Mouse (Mus musculus) adrenal gland, adult 18-20 months (tissue): Measurements from ENCODE around the gene 5730455P16Rik. TPM values are rescaled to one million over a fixed set of nuclear protein-coding genes. Genes with fewer than 3 reads are reported as not detected.
A peak's percentile ranks its signal among the peaks of the same experiment; 100 is the strongest.
"Not testable (repeated sequence)": the region's sequence is repeated elsewhere in the genome, so short reads cannot be mapped to it uniquely, and the experiment has no call there.

Source experiments
- DNase-seq, 2 experiments: peaks; one replicate each; pipeline ENCODE4 v3.0.0; 2021 to 2022; ENCODE audit warnings: low spot score in 2 of 2
- total RNA-seq, 2 experiments: library from RNA; stranded (reverse); gene quantifications; 1 replicate in 1 of 2; 2 replicates in 1 of 2; pipeline ENCODE4 v1.2.3; 2021

Gene 5730455P16Rik
- total RNA-seq, 2 experiments from 2014 or later, result 13.6 to 15.9 TPM

- DNase-seq, result peak; percentile 32 to 36
Measured at GRCm38 (mm10) chr11:80382626-80383018, 4.8 kb upstream of the 5730455P16Rik start.

- not testable (repeated sequence) for DNase-seq
Measured at GRCm38 (mm10) chr11:80379184-80379583, 1.4 kb upstream of the 5730455P16Rik start.

- DNase-seq, result not testable (repeated sequence)
Measured at GRCm38 (mm10) chr11:80378452-80379068, 726 bp upstream of the 5730455P16Rik start.

GRCm38 (mm10) chr11:80376651-80377050, 1.2 kb downstream of the 5730455P16Rik start:
- no peak for DNase-seq

GRCm38 (mm10) chr11:80368949-80369348, 8.9 kb downstream of the 5730455P16Rik start:
- DNase-seq, result no peak

GRCm38 (mm10) chr11:80354832-80355231, 23.0 kb downstream of the 5730455P16Rik start:
- DNase-seq, result no peak

GRCm38 (mm10) chr11:80351832-80352430, 25.9 kb downstream of the 5730455P16Rik start:
- DNase-seq, result peak; percentile 89 to 90

GRCm38 (mm10) chr11:80342482-80342881, 35.4 kb downstream of the 5730455P16Rik start:
- DNase-seq, result no peak

- DNase-seq, result peak in 1 of 2 experiments; percentile 33
Measured at GRCm38 (mm10) chr11:80336351-80336730, 41.5 kb downstream of the 5730455P16Rik start.

- peak in 1 of 2 experiments; percentile 31 for DNase-seq
Measured at GRCm38 (mm10) chr11:80335609-80336350, 42.1 kb downstream of the 5730455P16Rik start.

GRCm38 (mm10) chr11:80332709-80333400, 45.0 kb downstream of the 5730455P16Rik start:
- no peak for DNase-seq

- no peak for DNase-seq
Measured at GRCm38 (mm10) chr11:80324636-80325035, 53.2 kb downstream of the 5730455P16Rik start.

GRCm38 (mm10) chr11:80323255-80323654, 54.6 kb downstream of the 5730455P16Rik start:
- no peak for DNase-seq

GRCm38 (mm10) chr11:80315743-80316639, 61.8 kb downstream of the 5730455P16Rik start:
- no peak for DNase-seq

GRCm38 (mm10) chr11:80313944-80314343, 63.9 kb downstream of the 5730455P16Rik start:
- DNase-seq, result no peak

- DNase-seq, result no peak
Measured at GRCm38 (mm10) chr11:80313462-80313861, 64.4 kb downstream of the 5730455P16Rik start.

- DNase-seq, result no peak
Measured at GRCm38 (mm10) chr11:80312565-80312964, 65.3 kb downstream of the 5730455P16Rik start.

GRCm38 (mm10) chr11:80312049-80312448, 65.8 kb downstream of the 5730455P16Rik start:
- DNase-seq, result no peak

- DNase-seq, result no peak
Measured at GRCm38 (mm10) chr11:80311271-80311670, 66.6 kb downstream of the 5730455P16Rik start.
